Mouse (Mus musculus) heart, embryonic 12.5 days (tissue): ENCODE results near the gene Zfp980. TPM values are rescaled to one million over a fixed set of nuclear protein-coding genes. Genes with fewer than 3 reads are reported as not detected.
"Not testable (repeated sequence)": the region's sequence is repeated elsewhere in the genome, so short reads cannot be mapped to it uniquely, and the experiment has no call there.

Source experiments
- ATAC-seq: fragments of 200-750 bp; cut with Nextera tagmentation; 2 replicates; pipeline ENCODE4 v1.8.0; 2017; ENCODE audit warnings: moderate TSS enrichment, moderate library complexity; ENCODE audit not compliant: insufficient number of reproducible peaks, low FRiP score
- H3K27ac ChIP-seq: fragments of 300-500 bp; sonication (generic); 2 replicates; pipeline ENCODE4 v1.5.1; 2016; ENCODE audit warnings: mild to moderate bottlenecking, moderate library complexity; ENCODE audit not compliant: poor library complexity, severe bottlenecking
- H3K27me3 ChIP-seq: fragments of 300-500 bp; sonication (generic); replicated peaks from 2 replicates; pipeline ENCODE4 v1.6.1; 2016; ENCODE audit warnings: mild to moderate bottlenecking, moderate library complexity
- H3K36me3 ChIP-seq: fragments of 300-500 bp; sonication (generic); 2 replicates; pipeline ENCODE4 v1.6.1; 2016; ENCODE audit warnings: mild to moderate bottlenecking, moderate library complexity
- H3K4me1 ChIP-seq: fragments of 300-500 bp; sonication (generic); replicated peaks from 2 replicates; pipeline ENCODE4 v1.6.1; 2016; ENCODE audit warnings: mild to moderate bottlenecking
- H3K4me2 ChIP-seq: fragments of 300-500 bp; sonication (generic); 2 replicates; pipeline ENCODE4 v1.6.1; 2016; ENCODE audit warnings: mild to moderate bottlenecking, moderate library complexity
- H3K4me3 ChIP-seq: fragments of 300-500 bp; sonication (generic); 2 replicates; pipeline ENCODE4 v1.5.1; 2016; ENCODE audit warnings: mild to moderate bottlenecking
- H3K9ac ChIP-seq: fragments of 300-500 bp; sonication (generic); 2 replicates; pipeline ENCODE4 v1.6.1; 2016; ENCODE audit warnings: mild to moderate bottlenecking, moderate library complexity
- H3K9me3 ChIP-seq: fragments of 300-500 bp; sonication (generic); replicated peaks from 2 replicates; pipeline ENCODE4 v1.6.1; 2016; ENCODE audit warnings: mild to moderate bottlenecking, moderate library complexity
- whole genome bisulfite sequencing: fragments of 180-500 bp; shearing (Covaris S2); methylation state at CpG from one replicate; pipeline ENCODE4 v1.1.7; 2016; 5-methylcytosine and 5-hydroxymethylcytosine counted together
- polyA plus RNA-seq: library from polyadenylated mRNA; unstranded; fragments of >200 nt; fragmentation: Nextera tagmentation; extraction: Ambion mirVana; gene quantifications from 2 replicates; pipeline ENCODE4 v1.2.1, GENCODE M21; 2016

Zfp980 gene
- polyA plus RNA-seq: not detected in 2 replicates

- not testable (repeated sequence) for H3K4me1 ChIP-seq, ATAC-seq, H3K4me3 ChIP-seq, H3K36me3 ChIP-seq, H3K9me3 ChIP-seq, H3K27me3 ChIP-seq, H3K9ac ChIP-seq, H3K27ac ChIP-seq, H3K4me2 ChIP-seq
- WGBS: 58% methylated on average over 3 of the region's 3 CpGs
Observed at GRCm38 (mm10) chr4:145670385-145670784, at the start of gene Zfp980. TSS of gene Zfp980 (plus strand) at chr4:145670685.

GRCm38 (mm10) chr4:145640416-145641185 lies 29.9 kb upstream of the Zfp980 start:
- Histone ChIP-seq H3K4me2 (peak overlapping the region; percentile 58), H3K9me3 (peaks cover 11% of the 10 kb centered on the region), H3K4me3 (peak overlapping the region; percentile 31)
- not testable (repeated sequence) for H3K9ac ChIP-seq, H3K27ac ChIP-seq, ATAC-seq, H3K4me1 ChIP-seq, H3K27me3 ChIP-seq, H3K36me3 ChIP-seq
- WGBS: 21% methylated on average over 80 of the region's 83 CpGs

GRCm38 (mm10) chr4:145674286-145674780 lies 3.8 kb downstream of the Zfp980 start:
- H3K9ac ChIP-seq, H3K9me3 ChIP-seq, H3K27ac ChIP-seq, H3K36me3 ChIP-seq, H3K4me3 ChIP-seq, H3K4me2 ChIP-seq, H3K4me1 ChIP-seq, H3K27me3 ChIP-seq, ATAC-seq: not testable (repeated sequence)
- WGBS: 49% methylated on average over 2 of the region's 2 CpGs

- H3K9me3 ChIP-seq: peaks cover 11% of the 10 kb centered on the region
- not testable (repeated sequence) for ATAC-seq, H3K9ac ChIP-seq, H3K27ac ChIP-seq, H3K4me3 ChIP-seq, H3K27me3 ChIP-seq, H3K4me2 ChIP-seq, H3K36me3 ChIP-seq, H3K4me1 ChIP-seq
- 75% methylated on average over 3 of the region's 3 CpGs for WGBS
Observed at GRCm38 (mm10) chr4:145680217-145680616, 9.7 kb downstream of the Zfp980 start.

- H3K27ac ChIP-seq, H3K4me1 ChIP-seq, H3K4me2 ChIP-seq, H3K9ac ChIP-seq, H3K4me3 ChIP-seq, H3K36me3 ChIP-seq, ATAC-seq, H3K27me3 ChIP-seq: not testable (repeated sequence)
- peaks cover 11% of the 10 kb centered on the region for H3K9me3 ChIP-seq
- 13% methylated on average over 1 of the region's 1 CpGs for WGBS
Observed at GRCm38 (mm10) chr4:145680672-145681387, 10.3 kb downstream of the Zfp980 start.

GRCm38 (mm10) chr4:145682021-145682420 lies 11.5 kb downstream of the Zfp980 start:
- not testable (repeated sequence) for H3K4me3 ChIP-seq, H3K36me3 ChIP-seq, H3K27me3 ChIP-seq, H3K4me2 ChIP-seq, H3K4me1 ChIP-seq, H3K9ac ChIP-seq, H3K27ac ChIP-seq
- H3K9me3 ChIP-seq: peaks cover 17% of the 10 kb centered on the region
- WGBS: 69% methylated on average over 10 of the region's 11 CpGs
- 0 out of 2 replicates have a peak, but pooled peaks have one; percentile 51 for ATAC-seq

GRCm38 (mm10) chr4:145683024-145683766 lies 12.7 kb downstream of the Zfp980 start:
- not testable (repeated sequence) for H3K4me2 ChIP-seq, H3K4me3 ChIP-seq, H3K9ac ChIP-seq, H3K4me1 ChIP-seq, H3K27me3 ChIP-seq, H3K27ac ChIP-seq, H3K36me3 ChIP-seq
- WGBS: 68% methylated on average over 3 of the region's 3 CpGs
- peak; percentile 71 for ATAC-seq
- peaks cover 14% of the 10 kb centered on the region for H3K9me3 ChIP-seq

GRCm38 (mm10) chr4:145686061-145686460 lies 15.6 kb downstream of the Zfp980 start:
- H3K27ac ChIP-seq, ATAC-seq, H3K36me3 ChIP-seq, H3K4me1 ChIP-seq, H3K9ac ChIP-seq, H3K4me2 ChIP-seq, H3K4me3 ChIP-seq, H3K27me3 ChIP-seq: not testable (repeated sequence)
- H3K9me3 ChIP-seq: peaks cover 15% of the 10 kb centered on the region
- WGBS: 59% methylated on average over 2 of the region's 2 CpGs

- 2% methylated on average over 59 of the region's 83 CpGs for WGBS
- H3K9ac ChIP-seq: peak overlapping the region; percentile 48; the same call in 1 of the 2 replicates
- ATAC-seq: peak; percentile 92
- H3K4me3 ChIP-seq: peak overlapping the region; percentile 45
- not testable (repeated sequence) for H3K27me3 ChIP-seq, H3K4me1 ChIP-seq, H3K9me3 ChIP-seq, H3K36me3 ChIP-seq, H3K27ac ChIP-seq
- H3K4me2 ChIP-seq: peak overlapping the region; percentile 69
Observed at GRCm38 (mm10) chr4:145744935-145745644, 74.6 kb downstream of the Zfp980 start.

- H3K36me3 ChIP-seq, H3K27ac ChIP-seq, H3K27me3 ChIP-seq, H3K4me1 ChIP-seq, H3K4me2 ChIP-seq, H3K4me3 ChIP-seq, H3K9ac ChIP-seq, H3K9me3 ChIP-seq: not testable (repeated sequence)
- 0 out of 2 replicates have a peak, but pooled peaks have one; percentile 9 for ATAC-seq
- WGBS: no CpG with 5 or more reads among the region's 30 CpGs
Observed at GRCm38 (mm10) chr4:145745645-145745991, 75.1 kb downstream of the Zfp980 start.
